Mouse (Mus musculus) forebrain, embryonic 11.5 days (tissue): ENCODE measurements around the gene Brms1. TPM values are rescaled to one million over a fixed set of nuclear protein-coding genes. Genes with fewer than 3 reads are reported as not detected.

Experiments used
- ATAC-seq: fragments of 200-750 bp; cut with Nextera tagmentation; replicated peaks from 2 replicates; pipeline ENCODE4 v1.8.0; 2017; ENCODE audit warnings: moderate TSS enrichment; ENCODE audit not compliant: low FRiP score
- DNase-seq: peaks from one replicate; pipeline ENCODE4 v3.0.0-alpha.2; 2017; ENCODE audit warnings: low spot score
- H3K27ac ChIP-seq: fragments of 300-500 bp; sonication (generic); 2 replicates; pipeline ENCODE4 v1.5.1; 2014; ENCODE audit warnings: low read depth, low read length
- H3K27me3 ChIP-seq: fragments of 300-500 bp; sonication (generic); 2 replicates; pipeline ENCODE4 v1.6.1; 2014; ENCODE audit warnings: mild to moderate bottlenecking, low read length, mixed read lengths; ENCODE audit not compliant: control insufficient read depth, insufficient read depth
- H3K36me3 ChIP-seq: fragments of 300-500 bp; sonication (generic); 2 replicates; pipeline ENCODE4 v1.6.1; 2014; ENCODE audit warnings: mild to moderate bottlenecking, low read length, moderate library complexity, mixed read lengths; ENCODE audit not compliant: control insufficient read depth, insufficient read depth
- H3K4me1 ChIP-seq: fragments of 300-500 bp; sonication (generic); replicated peaks from 2 replicates; pipeline ENCODE4 v1.6.1; 2014; ENCODE audit warnings: low read length, mixed read lengths; ENCODE audit not compliant: control insufficient read depth, insufficient read depth
- H3K4me2 ChIP-seq: fragments of 300-500 bp; sonication (generic); 2 replicates; pipeline ENCODE4 v1.6.1; 2014; ENCODE audit warnings: low read depth, mild to moderate bottlenecking, low read length, moderate library complexity, mixed read lengths; ENCODE audit not compliant: severe bottlenecking
- H3K4me3 ChIP-seq: fragments of 300-500 bp; sonication (generic); 2 replicates; pipeline ENCODE4 v1.5.1; 2014; ENCODE audit warnings: low read depth, low read length
- H3K9ac ChIP-seq: fragments of 300-500 bp; sonication (generic); 2 replicates; pipeline ENCODE4 v1.6.1; 2014; ENCODE audit warnings: low read length
- H3K9me3 ChIP-seq: fragments of 300-500 bp; sonication (generic); 2 replicates; pipeline ENCODE4 v1.6.1; 2016; ENCODE audit warnings: low read length, mixed read lengths; ENCODE audit not compliant: control insufficient read depth
- WGBS: fragments of 180-500 bp; shearing (Covaris S2); extraction: QIAGEN DNeasy Blood & Tissue Kit; methylation state at CpG from one replicate; pipeline ENCODE4 v1.1.7; 2014; 5-methylcytosine and 5-hydroxymethylcytosine counted together
- polyA plus RNA-seq: library from polyadenylated mRNA; unstranded; fragments of >200 nt; fragmentation: Nextera tagmentation; extraction: Ambion mirVana; gene quantifications from 2 replicates; pipeline ENCODE4 v1.2.1, GENCODE M21; 2014

Brms1 gene
- polyA plus RNA-seq, 1 experiment from 2014 or later: 62.6 TPM

DNA sequence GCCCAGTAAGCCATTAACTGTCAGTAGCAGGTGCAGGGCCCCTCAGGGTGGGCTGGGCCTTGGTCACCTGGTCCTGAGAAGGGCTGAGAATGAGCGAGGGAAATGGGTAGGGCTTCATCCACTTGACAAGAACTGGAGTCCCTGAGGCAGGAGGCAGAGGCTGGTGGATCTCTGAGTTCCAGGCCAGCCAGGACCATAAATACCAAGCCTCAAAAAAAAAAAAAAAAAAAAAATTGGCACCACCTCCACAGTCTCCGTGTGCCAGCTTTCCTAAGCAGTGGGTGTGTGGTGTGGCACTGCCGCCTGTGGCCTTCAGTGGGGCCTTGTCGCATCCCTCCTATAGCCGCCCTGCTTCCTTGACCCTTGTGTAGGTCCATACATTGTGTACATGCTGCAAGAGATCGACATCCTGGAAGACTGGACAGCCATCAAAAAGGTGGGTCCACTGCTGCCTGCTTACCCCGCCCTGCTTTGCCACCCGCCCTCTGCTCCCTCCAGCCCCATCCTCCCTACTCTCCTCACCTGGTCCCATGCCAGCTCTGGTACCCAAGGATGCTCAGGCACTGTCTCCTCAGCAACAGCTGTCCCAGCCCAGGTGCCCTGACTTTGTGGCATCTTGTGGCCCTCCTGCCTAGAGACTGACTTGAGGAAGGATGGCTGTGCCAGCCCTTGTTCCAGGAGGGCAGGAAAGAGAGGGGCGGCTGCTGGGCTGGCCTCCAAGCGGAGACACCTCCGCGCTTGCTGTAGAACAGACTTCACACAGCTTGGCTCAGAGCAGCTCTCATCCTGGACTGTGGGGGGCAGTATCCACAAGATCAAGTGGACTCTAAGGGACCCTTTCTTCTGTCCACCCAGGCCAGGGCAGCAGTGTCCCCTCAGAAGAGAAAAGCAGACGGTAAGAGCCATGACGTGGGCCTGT, 7.2 kb downstream of the Brms1 start:
- no peak overlapping the region for H3K27ac ChIP-seq
- DNase-seq (no peak), ATAC-seq (no peak)
- H3K4me3 ChIP-seq: no peak overlapping the region
- no peaks in the 10 kb centered on the region for H3K9me3 ChIP-seq
- no peak overlapping the region for H3K4me2 ChIP-seq
- peaks cover 11% of the 10 kb centered on the region for H3K4me1 ChIP-seq
- H3K27me3 ChIP-seq: peaks cover 23% of the 10 kb centered on the region
- H3K36me3 ChIP-seq: no peaks in the 10 kb centered on the region; the same call in 1 of the 2 replicates
- no peak overlapping the region for H3K9ac ChIP-seq
- WGBS: 83% methylated on average over 14 of the region's 14 CpGs

DNA sequence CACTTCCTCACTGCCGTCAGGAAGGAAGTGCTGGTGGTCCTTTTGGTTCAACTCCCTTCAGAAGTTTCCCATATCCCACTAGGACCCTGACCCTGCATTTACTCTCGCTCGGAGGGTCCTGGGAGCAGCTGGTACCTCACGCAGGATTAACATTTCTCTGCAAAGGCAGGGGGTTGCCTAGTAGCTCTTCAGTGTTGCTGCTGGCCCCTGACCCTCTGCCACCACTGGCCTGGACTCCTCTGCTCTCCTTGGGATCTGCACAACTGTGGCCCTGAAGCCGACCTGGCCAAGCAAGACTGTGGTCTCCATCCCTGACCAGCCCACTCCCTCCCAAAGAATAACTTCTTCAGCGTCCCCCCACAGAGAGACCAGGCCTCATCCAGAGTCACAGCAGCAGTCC, 8.2 kb downstream of the Brms1 start:
- Histone ChIP-seq H3K36me3 (no peaks in the 10 kb centered on the region; the same call in 1 of the 2 replicates), H3K9me3 (no peaks in the 10 kb centered on the region), H3K4me1 (peaks cover 11% of the 10 kb centered on the region), H3K27me3 (peaks cover 23% of the 10 kb centered on the region), H3K4me3 (no peak overlapping the region), H3K27ac (no peak overlapping the region), H3K9ac (no peak overlapping the region), H3K4me2 (no peak overlapping the region)
- ATAC-seq: no peak
- no peak for DNase-seq
- WGBS: 69% methylated on average over 6 of the region's 6 CpGs

DNA sequence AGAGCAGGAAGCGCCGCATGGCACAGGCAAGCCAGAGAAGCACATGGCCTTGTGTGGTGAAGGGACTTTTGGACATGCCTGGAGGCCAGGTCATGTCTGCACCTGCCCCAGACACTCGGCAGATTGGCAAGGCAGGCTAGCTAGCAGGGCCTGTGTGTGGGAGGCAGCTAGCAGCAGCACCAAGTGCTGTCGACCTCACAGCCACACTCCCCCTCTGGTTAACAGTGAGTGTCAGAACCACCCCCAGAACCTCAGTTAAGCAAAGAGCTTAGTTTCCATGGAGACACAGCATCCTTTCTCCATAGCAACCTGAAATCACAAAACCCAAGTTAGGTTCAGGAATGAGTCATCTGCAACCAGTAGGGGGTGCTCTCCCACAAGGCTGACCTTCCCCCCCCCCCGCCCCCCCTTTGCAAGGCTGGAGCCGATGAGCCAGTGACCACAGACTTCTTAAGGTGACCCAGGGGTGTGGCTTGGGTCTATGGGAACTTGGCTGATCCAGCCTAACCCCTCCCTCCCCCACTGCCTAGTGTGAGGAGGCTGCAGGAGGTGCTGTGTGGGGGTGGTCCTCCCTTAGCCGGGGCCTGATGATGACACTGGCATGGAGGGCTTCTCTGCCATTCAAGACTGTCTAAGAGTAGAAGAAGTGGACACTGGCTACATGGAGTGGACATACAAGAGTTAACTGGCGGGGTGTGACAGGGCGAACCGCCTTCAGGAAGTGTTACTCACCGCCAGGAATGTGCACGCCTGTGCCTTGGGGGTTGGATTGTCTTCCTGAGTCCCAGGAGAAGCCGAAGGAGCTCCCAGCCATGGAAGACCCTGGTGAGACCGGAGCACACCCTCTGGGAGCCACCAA, 9.1 kb downstream of the Brms1 start, which contains the start of gene Rin1:
Rin1 (plus strand) TSS at position 435 of the 859 bp plus-strand sequence.
- Histone ChIP-seq H3K4me2 (no peak within 1 kb of the TSS; the same call in 1 of the 2 replicates), H3K9me3 (no peaks in the 10 kb centered on the region), H3K4me3 (no peak within 1 kb of the TSS), H3K4me1 (peaks cover 11% of the 10 kb centered on the region), H3K27ac (no peak within 1 kb of the TSS), H3K36me3 (no peaks in the 10 kb centered on the region; the same call in 1 of the 2 replicates), H3K9ac (no peak within 1 kb of the TSS), H3K27me3 (peaks cover 23% of the 10 kb centered on the region)
- WGBS: 16% methylated on average over 14 of the region's 14 CpGs
- peak; percentile 75 for DNase-seq
- 0 out of 2 replicates have a peak, but pooled peaks have one; percentile 39 for ATAC-seq

DNA sequence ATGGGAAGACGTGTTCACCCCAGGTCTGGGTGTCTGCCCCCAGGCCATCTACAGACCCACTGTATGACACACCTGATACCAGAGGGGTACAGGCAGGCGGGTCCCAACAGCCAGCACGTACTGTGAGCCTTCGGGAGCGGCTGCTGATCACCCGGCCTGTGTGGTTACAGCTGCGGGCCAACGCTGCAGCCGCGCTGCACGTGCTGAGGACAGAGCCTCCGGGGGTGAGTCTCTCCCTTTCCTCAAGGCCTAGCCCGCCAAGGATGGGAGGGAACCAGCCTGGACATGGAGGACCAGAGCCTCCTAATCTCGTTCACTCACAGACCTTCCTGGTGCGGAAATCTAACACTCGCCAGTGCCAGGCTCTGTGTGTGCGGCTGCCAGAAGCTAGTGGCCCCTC, 9.9 kb downstream of the Brms1 start:
- ATAC-seq (no peak), DNase-seq (no peak)
- H3K27me3 ChIP-seq: peaks cover 23% of the 10 kb centered on the region
- H3K9ac ChIP-seq: no peak overlapping the region
- H3K36me3 ChIP-seq: no peaks in the 10 kb centered on the region; the same call in 1 of the 2 replicates
- H3K9me3 ChIP-seq: no peaks in the 10 kb centered on the region
- peaks cover 11% of the 10 kb centered on the region for H3K4me1 ChIP-seq
- H3K4me3 ChIP-seq: no peak overlapping the region
- WGBS: 6% methylated on average over 17 of the region's 17 CpGs
- no peak overlapping the region for H3K27ac ChIP-seq
- H3K4me2 ChIP-seq: no peak overlapping the region; the same call in 1 of the 2 replicates

DNA sequence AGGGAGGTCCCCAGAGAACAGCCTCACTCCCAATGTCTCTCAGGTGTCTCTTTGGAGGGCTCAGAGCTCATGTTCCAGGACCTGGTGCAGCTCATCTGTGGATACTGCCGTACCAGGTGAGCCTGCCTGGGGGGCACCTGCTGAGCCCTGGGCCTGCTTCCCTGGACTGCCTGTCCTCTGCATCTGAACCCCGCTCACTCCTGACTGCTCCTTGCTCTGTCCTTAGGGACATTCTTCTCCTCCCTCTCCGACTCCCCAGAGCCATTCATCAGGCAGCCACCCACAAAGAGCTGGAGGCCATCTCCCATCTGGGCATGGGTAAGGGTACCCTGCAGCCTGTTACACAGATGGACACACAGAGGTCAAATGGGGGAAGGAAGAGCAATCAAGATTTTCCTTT, 10.4 kb downstream of the Brms1 start:
- H3K9me3 ChIP-seq: no peaks in the 10 kb centered on the region
- H3K36me3 ChIP-seq: no peaks in the 10 kb centered on the region; the same call in 1 of the 2 replicates
- H3K9ac ChIP-seq: no peak overlapping the region
- H3K4me2 ChIP-seq: no peak overlapping the region; the same call in 1 of the 2 replicates
- WGBS: 44% methylated on average over 3 of the region's 3 CpGs
- DNase-seq: no peak
- H3K27ac ChIP-seq: no peak overlapping the region
- peaks cover 11% of the 10 kb centered on the region for H3K4me1 ChIP-seq
- no peak overlapping the region for H3K4me3 ChIP-seq
- no peak for ATAC-seq
- H3K27me3 ChIP-seq: peaks cover 23% of the 10 kb centered on the region

DNA sequence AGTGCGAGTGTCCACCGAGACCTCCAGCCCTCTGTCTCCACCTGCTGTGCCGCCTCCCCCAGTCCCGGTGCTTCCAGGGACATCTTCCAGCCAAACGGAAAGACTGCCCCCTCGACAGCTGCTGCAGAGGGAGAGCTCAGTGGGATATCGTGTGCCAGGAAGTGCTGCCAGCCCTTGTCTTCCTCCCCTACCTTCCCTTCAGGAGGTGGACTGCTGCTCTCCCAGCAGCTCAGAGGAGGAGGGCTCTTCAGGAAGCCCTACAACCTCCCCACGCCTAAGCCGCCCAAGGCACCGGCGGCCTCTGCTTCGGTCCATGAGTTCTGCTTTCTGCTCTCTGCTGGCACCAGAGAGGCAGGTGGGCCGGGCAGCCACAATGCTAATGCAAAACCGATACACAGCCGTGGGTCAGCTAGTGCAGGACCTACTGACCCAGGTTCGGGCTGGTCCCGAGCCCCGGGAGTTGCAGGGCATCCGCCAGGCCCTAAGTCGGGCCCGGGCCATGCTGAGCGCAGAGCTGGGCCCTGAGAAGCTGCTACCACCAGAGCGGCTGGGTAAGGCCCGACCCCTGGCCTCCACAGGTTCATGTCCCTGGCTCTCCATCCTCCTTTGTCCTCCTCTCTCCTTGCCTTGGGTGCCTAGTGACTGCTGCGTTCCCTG, 11.1 kb downstream of the Brms1 start:
- Histone ChIP-seq H3K4me1 (peaks cover 11% of the 10 kb centered on the region), H3K9ac (no peak overlapping the region), H3K27ac (no peak overlapping the region), H3K4me2 (no peak overlapping the region), H3K27me3 (peaks cover 23% of the 10 kb centered on the region), H3K4me3 (no peak overlapping the region), H3K36me3 (no peaks in the 10 kb centered on the region; the same call in 1 of the 2 replicates), H3K9me3 (no peaks in the 10 kb centered on the region)
- ATAC-seq (no peak), DNase-seq (peak; percentile 55)
- WGBS: 37% methylated on average over 25 of the region's 25 CpGs

DNA sequence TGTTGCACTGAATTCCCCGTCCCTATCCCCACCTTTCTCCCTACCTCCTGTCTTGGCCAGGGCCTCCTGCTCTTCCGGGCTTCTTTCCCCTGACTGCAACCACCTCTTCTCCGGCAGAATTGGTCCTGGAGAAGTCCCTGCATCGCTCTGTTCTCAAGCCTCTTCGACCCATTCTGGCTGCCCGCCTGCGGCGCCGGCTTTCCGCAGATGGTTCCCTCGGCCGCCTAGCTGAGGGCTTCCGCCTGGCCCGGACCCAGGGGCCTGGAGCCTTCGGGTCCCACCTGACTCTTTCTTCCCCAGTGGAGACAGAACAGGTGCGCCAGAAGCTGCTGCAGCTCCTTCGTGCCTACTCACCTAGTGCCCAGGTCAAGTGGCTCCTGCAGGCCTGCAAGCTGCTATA, 11.7 kb downstream of the Brms1 start:
- H3K4me3 ChIP-seq: no peak overlapping the region
- H3K27ac ChIP-seq: no peak overlapping the region
- ATAC-seq (no peak), DNase-seq (peak; percentile 48)
- peaks cover 23% of the 10 kb centered on the region for H3K27me3 ChIP-seq
- no peaks in the 10 kb centered on the region; the same call in 1 of the 2 replicates for H3K36me3 ChIP-seq
- H3K4me1 ChIP-seq: peaks cover 11% of the 10 kb centered on the region
- H3K9me3 ChIP-seq: no peaks in the 10 kb centered on the region
- H3K4me2 ChIP-seq: no peak overlapping the region
- H3K9ac ChIP-seq: no peak overlapping the region
- 69% methylated on average over 17 of the region's 17 CpGs for WGBS

DNA sequence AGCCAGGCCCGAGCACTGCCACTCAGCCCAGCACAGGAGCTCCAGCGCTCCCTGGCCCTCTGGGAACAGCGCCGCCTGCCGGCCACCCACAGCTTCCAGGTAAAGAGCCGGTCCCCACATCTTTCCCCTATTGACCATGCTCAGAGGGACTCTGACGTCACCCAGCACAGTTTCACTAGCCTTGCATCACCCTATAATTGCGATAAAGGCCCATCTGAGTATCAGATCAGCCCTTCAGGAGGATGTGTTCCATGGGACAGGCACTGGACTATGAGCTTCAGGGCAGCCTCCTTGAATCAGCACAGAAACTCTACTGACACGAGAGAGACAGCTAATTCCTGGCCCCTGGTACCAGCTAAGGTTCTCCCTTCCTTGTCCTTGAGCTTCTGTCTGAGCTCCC, 12.8 kb downstream of the Brms1 start:
- no peak overlapping the region for H3K4me2 ChIP-seq
- H3K9me3 ChIP-seq: no peaks in the 10 kb centered on the region
- ATAC-seq: no peak
- peaks cover 14% of the 10 kb centered on the region for H3K4me1 ChIP-seq
- WGBS: 18% methylated on average over 9 of the region's 9 CpGs
- DNase-seq: peak; percentile 84
- no peaks in the 10 kb centered on the region for H3K36me3 ChIP-seq
- peaks cover 23% of the 10 kb centered on the region for H3K27me3 ChIP-seq
- H3K4me3 ChIP-seq: no peak overlapping the region
- no peak overlapping the region for H3K27ac ChIP-seq
- no peak overlapping the region for H3K9ac ChIP-seq
